Mouse (Mus musculus) ES-Bruce4 (cell line): ENCODE results near the gene Dlgap4. TPM values are rescaled to one million over a fixed set of nuclear protein-coding genes. Genes with fewer than 3 reads are reported as not detected.
"Not testable (repeated sequence)": the region's sequence is repeated elsewhere in the genome, so short reads cannot be mapped to it uniquely, and the experiment has no call there.

Experiments
- H3K27ac ChIP-seq: 2 replicates; pipeline ENCODE4 v1.5.1; 2012; ENCODE audit warnings: low read length, inconsistent platforms; ENCODE audit not compliant: insufficient read depth
- H3K27me3 ChIP-seq: 2 replicates; pipeline ENCODE4 v1.6.1; 2012; ENCODE audit warnings: mild to moderate bottlenecking, low read length, inconsistent platforms; ENCODE audit not compliant: control insufficient read depth, poor library complexity, insufficient read depth, severe bottlenecking
- H3K36me3 ChIP-seq: 2 replicates; pipeline ENCODE4 v1.6.1; 2012; ENCODE audit warnings: inconsistent platforms, mild to moderate bottlenecking, low read length, moderate library complexity; ENCODE audit not compliant: control insufficient read depth, poor library complexity, insufficient read depth, severe bottlenecking
- H3K4me1 ChIP-seq: one replicate; pipeline ENCODE4 v1.8.1; 2011; ENCODE audit warnings: low read length; ENCODE audit not compliant: control insufficient read depth, insufficient read depth
- H3K4me3 ChIP-seq: 2 replicates; pipeline ENCODE4 v1.5.1; 2011; ENCODE audit warnings: low read depth, mild to moderate bottlenecking, low read length
- H3K9ac ChIP-seq: 2 replicates; pipeline ENCODE4 v1.6.1; 2012; ENCODE audit warnings: low read depth, mild to moderate bottlenecking, inconsistent platforms; ENCODE audit not compliant: poor library complexity, severe bottlenecking
- H3K9me3 ChIP-seq: replicated peaks from 2 replicates; pipeline ENCODE4 v1.6.1; 2012; ENCODE audit warnings: mild to moderate bottlenecking, low read length, inconsistent platforms; ENCODE audit not compliant: control insufficient read depth, poor library complexity, insufficient read depth, severe bottlenecking
- CTCF ChIP-seq: IDR thresholded peaks from one replicate; pipeline ENCODE4 v1.8.1; 2011; ENCODE audit warnings: low read depth, low read length
- EP300 ChIP-seq: IDR thresholded peaks from 2 replicates; pipeline ENCODE4 v1.6.1; 2011; ENCODE audit warnings: low read depth, low read length; ENCODE audit not compliant: insufficient read depth
- POLR2A ChIP-seq: IDR thresholded peaks from one replicate; pipeline ENCODE4 v1.8.1; 2011; ENCODE audit warnings: low read length; ENCODE audit not compliant: insufficient read depth
- polyA plus RNA-seq: library from polyadenylated mRNA; stranded (reverse); fragments of >200 nt; gene quantifications from 2 replicates; pipeline ENCODE4 v1.2.4, GENCODE M21; 2011; ENCODE audit warnings: low read depth; ENCODE audit not compliant: missing spikeins, insufficient read depth, insufficient read length

Dlgap4 gene
- polyA plus RNA-seq, 1 experiment: 60.6 TPM

GRCm38 (mm10) chr2:156781836-156782480 is 168.5 kb downstream of the Dlgap4 start:
- Histone ChIP-seq H3K9ac (no peak overlapping the region), H3K27me3 (no peaks in the 10 kb centered on the region), H3K27ac (no peak overlapping the region), H3K36me3 (no peaks in the 10 kb centered on the region), H3K9me3 (peaks cover 12% of the 10 kb centered on the region), H3K4me1 (peaks cover 3% of the 10 kb centered on the region), H3K4me3 (no peak overlapping the region)
- TF ChIP-seq EP300 (no peak), POLR2A (no peak), CTCF (no peak)

- H3K9ac ChIP-seq: no peak overlapping the region
- no peaks in the 10 kb centered on the region for H3K36me3 ChIP-seq
- H3K9me3 ChIP-seq: peaks cover 12% of the 10 kb centered on the region
- H3K4me1 ChIP-seq: peaks cover 3% of the 10 kb centered on the region
- H3K27me3 ChIP-seq: no peaks in the 10 kb centered on the region
- no peak for TF ChIP-seq EP300
- TF ChIP-seq POLR2A: no peak
- TF ChIP-seq CTCF: no peak
- no peak overlapping the region for H3K27ac ChIP-seq
- H3K4me3 ChIP-seq: no peak overlapping the region
Observed at GRCm38 (mm10) chr2:156782481-156783348, 169.2 kb downstream of the Dlgap4 start.

- no peak overlapping the region for H3K27ac ChIP-seq
- H3K4me3 ChIP-seq: no peak overlapping the region
- H3K9ac ChIP-seq: no peak overlapping the region
- H3K9me3 ChIP-seq: peaks cover 12% of the 10 kb centered on the region
- TF ChIP-seq CTCF: no peak
- TF ChIP-seq EP300: no peak
- no peak for TF ChIP-seq POLR2A
- H3K27me3 ChIP-seq: no peaks in the 10 kb centered on the region
- H3K4me1 ChIP-seq: peaks cover 3% of the 10 kb centered on the region
- no peaks in the 10 kb centered on the region for H3K36me3 ChIP-seq
Observed at GRCm38 (mm10) chr2:156783349-156783728, 169.8 kb downstream of the Dlgap4 start.

GRCm38 (mm10) chr2:156784016-156784585 is 170.6 kb downstream of the Dlgap4 start:
- Histone ChIP-seq H3K27me3 (no peaks in the 10 kb centered on the region), H3K36me3 (no peaks in the 10 kb centered on the region), H3K4me3 (no peak overlapping the region), H3K9me3 (peaks cover 12% of the 10 kb centered on the region), H3K4me1 (peaks cover 3% of the 10 kb centered on the region), H3K9ac (no peak overlapping the region), H3K27ac (no peak overlapping the region)
- TF ChIP-seq CTCF: no peak
- no peak for TF ChIP-seq EP300
- TF ChIP-seq POLR2A: no peak

- no peak overlapping the region for H3K27ac ChIP-seq
- no peak for TF ChIP-seq CTCF
- TF ChIP-seq EP300: no peak
- H3K36me3 ChIP-seq: no peaks in the 10 kb centered on the region
- H3K9me3 ChIP-seq: peaks cover 12% of the 10 kb centered on the region
- H3K27me3 ChIP-seq: no peaks in the 10 kb centered on the region
- H3K4me1 ChIP-seq: peaks cover 3% of the 10 kb centered on the region
- H3K9ac ChIP-seq: no peak overlapping the region
- no peak overlapping the region for H3K4me3 ChIP-seq
Observed at GRCm38 (mm10) chr2:156784891-156785290, 171.4 kb downstream of the Dlgap4 start.

GRCm38 (mm10) chr2:156786369-156786768 is 172.9 kb downstream of the Dlgap4 start:
- H3K4me1 ChIP-seq: not testable (repeated sequence)

More at GRCm38 (mm10) chr2:156786369-156786768, 172.9 kb downstream of the Dlgap4 start:
- not testable (repeated sequence) for H3K9ac ChIP-seq, H3K27me3 ChIP-seq, H3K4me3 ChIP-seq, H3K36me3 ChIP-seq, H3K27ac ChIP-seq
- H3K9me3 ChIP-seq: peaks cover 12% of the 10 kb centered on the region
